Mouse (Mus musculus) right cerebral cortex, postnatal 4 days (tissue): ENCODE measurements around the gene Scamp3.

ENCODE experiments used
- DNase-seq: peaks from one replicate; pipeline ENCODE4 v3.0.0-alpha.2; 2022

The Scamp3 gene

DNA sequence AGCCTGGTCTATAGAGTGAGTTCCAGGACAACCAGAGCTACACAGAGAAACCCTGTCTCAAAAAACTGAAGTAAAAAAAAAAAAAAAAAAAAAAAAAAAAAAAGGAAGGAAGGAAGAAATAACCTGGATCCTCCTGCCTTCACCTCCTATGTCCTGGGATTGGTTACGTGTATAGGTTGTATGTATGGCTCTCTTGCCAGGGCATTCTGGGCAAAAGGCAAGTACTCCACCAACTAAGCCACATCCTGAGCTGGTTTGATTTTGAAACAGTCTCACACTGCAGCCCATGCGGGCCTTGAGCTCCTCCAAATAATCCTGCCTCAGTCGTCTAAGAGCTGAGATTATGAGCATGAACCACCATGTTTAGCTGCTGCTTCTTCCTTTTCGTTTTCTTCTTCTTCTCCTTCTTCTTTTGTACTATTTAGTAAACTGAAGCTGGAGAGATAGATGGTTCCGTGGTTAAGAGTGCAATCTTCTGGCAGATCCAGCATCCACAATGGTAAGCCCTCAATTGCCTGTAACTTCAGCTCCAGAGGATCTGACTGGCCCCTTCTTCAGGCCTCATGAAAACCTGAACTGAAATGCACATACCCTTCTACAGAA, 13.5 kb upstream of the Scamp3 start:
- no peak for DNase-seq

DNA sequence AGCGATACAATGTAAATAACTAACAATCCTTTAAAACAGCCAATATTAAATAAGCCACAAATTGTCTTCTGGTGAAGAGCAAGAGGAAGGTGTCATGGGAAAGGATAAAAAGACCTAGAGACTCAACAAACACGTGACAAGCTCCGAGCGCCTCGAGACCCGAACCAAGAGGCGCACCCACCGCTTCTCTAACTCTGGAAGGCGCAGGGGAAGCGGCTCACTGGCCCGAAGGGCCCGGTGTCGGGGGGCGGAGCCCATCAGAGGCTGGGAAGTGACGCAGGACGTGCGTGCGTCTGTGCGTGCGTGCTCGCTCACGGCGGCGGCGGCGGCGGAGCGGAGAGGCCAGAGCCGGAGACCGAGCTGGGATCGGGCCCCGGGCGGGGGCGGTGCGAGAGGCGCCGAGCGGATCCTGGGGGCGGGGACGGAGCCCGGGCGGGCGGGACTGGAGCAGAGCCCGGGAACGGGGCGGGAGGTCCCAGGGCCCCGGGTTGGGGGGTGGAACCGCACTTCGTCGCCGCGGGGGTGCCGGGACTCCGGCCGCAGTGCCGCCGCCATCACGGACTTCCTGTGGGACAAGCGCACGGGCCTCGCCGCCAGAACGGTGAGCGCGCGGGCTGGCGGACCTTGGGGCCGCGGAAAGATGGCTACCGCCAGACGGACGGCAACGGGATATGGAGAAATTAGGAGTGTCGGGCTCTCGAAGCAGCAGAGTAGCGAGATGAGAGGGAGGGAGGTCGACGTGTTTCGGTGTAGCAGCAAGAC, 12.6 kb upstream of the Scamp3 start, which contains the start of gene Clk2:
Clk2 (plus strand) TSS at position 290 of the 762 bp plus-strand sequence.
- peak; percentile 89 for DNase-seq

DNA sequence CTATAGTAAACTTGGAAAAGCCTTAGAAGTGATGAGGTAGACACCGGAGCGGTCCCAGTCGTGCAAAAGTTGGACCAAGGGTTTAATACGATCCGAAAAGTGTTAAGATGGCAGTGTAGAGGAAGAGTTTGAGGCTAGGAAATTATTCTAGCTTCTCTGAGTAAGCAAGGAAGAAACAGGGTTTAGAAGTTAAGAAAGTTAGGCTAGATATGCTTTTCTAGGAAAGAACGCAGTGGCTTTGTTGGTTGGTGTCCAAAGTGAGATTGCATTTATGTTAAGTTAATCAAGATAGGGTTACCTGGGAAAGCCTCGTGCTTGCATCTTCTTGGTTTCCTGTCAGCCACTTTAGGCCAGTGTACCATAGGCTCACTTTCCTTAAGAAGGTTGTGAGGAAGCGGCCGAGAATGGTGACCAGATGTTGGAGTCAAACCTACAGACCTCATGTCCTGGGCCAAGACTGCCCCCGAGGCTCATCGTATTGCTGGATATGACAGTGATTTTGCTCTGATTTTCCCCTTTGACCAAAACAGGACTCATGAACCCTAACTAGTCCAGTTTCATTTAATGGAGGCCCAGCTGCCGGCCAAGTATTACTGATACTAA, 11.9 kb upstream of the Scamp3 start:
- DNase-seq: no peak

DNA sequence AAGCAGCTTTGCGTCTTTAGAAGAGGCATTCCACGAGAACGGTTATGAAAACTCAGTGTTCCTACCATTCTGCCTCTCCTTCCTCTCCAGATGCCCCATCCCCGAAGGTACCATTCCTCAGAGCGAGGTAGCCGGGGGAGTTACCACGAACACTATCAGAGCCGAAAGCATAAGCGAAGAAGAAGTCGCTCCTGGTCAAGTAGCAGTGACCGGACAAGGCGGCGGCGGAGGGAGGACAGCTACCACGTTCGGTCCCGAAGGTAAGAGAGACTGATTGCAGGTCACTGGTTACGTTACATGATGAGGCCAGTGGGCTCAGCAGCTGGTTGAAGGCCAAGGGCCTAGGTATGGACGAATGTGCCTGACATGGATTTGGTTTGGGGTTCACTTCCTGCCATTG, 10.3 kb upstream of the Scamp3 start:
- no peak for DNase-seq

DNA sequence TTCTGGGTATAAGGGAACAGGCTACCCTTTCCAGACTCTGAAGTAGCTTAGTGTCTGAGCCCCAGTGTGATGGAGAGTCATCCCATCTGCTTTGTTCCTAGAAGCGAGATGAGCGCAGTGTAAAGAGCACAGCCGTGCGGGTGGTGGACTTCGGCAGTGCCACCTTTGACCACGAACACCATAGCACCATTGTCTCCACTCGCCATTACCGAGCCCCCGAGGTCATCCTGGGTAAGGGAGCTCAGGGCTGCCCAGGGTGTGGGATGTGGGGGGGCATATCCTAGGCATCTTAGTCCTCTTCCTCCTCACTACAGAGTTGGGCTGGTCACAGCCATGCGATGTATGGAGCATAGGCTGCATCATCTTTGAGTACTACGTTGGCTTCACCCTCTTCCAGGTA, 2.4 kb upstream of the Scamp3 start:
- DNase-seq: no peak

DNA sequence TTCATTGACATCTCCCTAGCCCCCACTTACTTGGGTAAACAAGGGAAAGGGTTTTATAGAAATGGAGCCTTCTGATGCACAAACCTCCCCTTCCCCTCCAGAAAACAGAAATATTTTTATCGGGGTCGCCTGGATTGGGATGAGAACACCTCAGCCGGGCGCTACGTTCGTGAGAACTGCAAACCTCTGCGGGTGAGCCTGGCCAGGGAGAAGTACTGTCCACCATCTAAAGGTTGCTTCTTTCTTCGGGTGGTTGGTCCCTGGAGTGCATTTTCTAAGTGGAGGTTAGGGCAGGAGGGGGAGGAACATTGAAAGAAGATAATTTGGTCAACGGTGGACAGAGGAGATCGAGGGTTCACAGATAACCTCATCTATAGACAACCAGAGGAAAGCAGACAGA, 1.7 kb upstream of the Scamp3 start:
- no peak for DNase-seq

DNA sequence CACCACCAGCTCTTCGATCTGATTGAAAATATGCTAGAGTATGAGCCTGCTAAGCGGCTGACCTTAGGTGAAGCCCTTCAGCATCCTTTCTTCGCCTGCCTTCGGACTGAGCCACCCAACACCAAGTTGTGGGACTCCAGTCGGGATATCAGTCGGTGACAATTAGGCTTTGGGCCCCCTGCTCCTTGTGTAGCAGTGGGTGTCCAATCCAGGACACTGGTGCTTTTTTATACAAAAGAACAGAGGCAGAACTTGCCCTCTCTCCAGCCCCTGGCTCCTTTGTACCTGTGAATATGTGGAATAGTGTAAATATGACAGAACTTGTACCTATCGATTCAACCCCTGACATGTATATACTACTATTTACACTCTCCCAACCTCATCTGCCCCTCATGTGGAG, 852 bp upstream of the Scamp3 start:
- no peak for DNase-seq

DNA sequence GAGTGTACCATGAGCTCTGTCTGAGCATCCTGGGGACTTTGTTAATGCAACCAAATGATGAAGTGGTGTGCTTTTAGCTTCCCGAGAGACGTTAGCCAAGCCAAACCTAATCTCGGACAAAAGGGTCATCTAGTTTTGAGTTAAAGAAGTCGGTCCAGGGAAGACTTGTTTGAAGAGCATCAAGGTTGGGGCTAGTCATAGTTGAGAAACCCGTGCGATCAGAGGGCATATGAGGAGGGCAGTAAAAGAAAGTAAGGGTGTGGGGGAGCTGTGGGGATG, 773 bp downstream of the Scamp3 start:
- DNase-seq: no peak

DNA sequence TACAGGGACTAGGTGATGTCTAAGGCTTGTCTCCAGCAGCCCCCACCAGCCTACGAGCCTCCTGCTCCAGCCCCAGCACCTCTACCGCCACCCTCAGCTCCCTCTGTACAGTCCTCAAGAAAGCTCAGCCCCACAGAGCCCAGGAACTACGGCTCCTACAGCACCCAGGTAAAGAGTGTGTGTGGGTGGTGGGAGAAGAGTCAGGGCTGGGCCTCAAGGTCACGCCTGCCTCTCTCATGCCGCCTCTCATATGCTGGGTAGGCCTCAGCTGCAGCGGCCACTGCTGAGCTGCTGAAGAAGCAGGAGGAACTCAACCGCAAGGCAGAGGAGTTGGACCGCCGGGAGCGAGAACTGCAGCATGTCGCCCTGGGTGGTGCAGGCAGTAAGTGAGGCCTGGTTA, 1.8 kb downstream of the Scamp3 start:
- no peak for DNase-seq

DNA sequence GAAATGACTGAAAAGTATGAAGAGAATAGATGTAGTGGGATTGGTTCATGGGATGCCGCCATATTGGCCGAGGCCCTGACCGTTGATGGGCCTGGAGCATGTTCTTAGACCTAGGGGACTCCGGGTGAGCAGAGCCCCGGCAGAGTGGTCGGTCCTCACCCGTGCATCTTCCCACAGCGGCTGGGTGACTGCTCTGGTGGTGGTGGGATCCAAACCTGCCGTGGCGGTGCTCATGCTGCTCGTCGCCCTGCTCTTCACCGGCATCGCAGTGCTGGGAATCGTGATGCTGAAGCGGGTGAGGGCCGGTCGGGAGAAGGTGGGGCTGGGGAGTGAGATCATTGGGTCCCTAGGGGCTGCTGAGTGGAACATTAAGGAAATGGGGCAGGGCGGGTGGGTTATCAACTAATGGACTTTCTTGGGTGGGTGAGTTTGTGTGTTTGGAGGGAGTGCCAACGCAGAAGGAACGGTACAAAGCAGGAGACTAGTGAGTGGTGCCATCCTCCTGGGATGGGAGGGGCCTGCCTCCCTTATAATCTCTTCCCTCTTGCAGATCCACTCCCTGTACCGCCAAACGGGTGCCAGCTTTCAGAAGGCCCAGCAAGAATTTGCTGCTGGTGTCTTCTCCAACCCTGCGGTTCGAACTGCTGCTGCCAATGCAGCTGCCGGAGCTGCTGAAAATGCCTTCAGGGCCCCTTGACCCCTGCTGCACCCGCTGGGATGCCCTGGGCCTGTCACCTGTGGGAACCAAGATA, 4.7 kb downstream of the Scamp3 start:
- DNase-seq: no peak

DNA sequence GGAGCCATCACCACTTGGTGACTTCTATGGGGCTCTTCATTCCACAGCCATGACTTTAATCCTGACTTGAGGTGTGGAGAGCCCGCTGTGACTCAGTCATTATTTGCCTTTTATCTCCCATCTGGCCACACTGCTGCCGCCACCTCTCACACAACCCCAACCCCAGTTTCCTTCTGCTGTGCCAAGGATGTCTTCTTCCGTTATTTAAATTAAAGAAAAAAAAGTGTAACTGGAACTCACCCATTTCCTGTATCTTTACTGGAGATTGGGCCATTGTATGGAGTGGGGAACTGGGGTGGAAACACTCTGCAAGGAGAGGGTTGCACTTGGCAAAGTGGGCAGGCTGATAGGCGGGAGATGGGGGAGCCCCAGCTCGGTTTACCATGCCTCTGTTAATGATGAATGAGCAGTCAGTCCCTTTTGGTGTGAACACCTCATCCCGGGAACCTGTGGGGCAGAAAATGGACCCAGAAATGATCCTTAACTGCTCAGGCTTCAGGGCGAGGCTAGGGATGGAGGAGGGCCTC, 5.3 kb downstream of the Scamp3 start:
- no peak for DNase-seq

DNA sequence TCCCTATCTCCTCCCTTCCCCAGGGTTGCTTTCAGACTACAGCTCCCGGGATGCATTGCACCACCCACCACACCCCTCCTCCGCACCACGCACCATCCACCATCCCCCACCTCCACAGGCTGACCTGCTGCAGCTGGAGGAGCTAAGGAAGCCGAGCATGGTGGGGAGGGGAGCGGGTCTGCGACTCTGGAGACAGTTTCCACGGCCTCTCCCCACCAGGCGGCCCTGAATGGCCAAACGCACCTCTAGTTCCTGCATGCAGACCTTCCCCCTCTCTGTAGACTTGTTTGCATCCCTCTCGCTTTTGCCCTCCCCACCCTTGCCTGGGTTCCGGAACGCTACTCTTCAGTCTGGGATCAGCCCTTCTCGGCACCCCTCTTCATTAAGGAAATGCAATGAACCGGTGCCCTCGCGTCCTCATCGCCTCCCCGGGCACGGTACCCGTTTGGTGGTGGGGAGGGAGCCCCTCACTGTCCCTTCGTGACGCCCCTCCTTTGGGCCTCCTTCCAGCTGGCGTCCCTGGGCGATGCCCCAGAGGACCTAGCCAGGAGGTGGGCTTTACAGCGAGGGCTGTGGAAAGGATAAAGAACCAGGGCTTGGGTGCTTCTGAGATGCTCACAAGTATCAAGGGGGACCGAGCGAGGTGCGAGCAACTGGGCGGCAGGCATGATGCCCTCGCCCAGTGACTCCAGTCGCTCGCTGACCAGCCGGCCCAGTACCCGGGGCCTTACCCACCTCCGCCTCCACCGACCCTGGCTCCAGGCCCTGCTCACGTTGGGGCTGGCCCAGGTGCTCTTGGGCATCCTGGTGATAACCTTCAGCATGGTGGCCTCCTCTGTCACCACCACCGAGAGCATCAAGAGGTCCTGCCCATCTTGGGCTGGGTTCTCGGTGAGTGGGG, 6.0 kb downstream of the Scamp3 start, which contains the start of gene Fam189b:
Fam189b (plus strand) TSS at position 86 of the 901 bp plus-strand sequence.
- DNase-seq: peak; percentile 85

DNA sequence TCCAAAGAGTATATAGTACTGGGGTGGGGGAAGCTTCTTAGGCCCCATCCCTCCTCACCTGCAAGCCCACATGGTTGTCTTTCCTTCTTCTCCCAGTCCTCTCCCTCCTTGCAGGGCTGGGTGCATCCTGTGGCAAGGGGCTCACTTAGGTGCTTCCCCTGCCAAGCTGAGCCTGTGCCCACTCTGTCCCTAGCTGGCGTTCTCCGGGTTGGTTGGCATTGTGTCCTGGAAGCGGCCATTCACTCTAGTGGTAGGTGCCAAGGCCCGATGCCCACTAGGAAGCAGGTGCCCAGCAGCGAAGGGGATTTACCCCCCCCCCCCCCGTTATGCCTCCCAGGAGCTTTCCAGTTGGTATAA, 6.7 kb downstream of the Scamp3 start:
- DNase-seq: peak; percentile 55

DNA sequence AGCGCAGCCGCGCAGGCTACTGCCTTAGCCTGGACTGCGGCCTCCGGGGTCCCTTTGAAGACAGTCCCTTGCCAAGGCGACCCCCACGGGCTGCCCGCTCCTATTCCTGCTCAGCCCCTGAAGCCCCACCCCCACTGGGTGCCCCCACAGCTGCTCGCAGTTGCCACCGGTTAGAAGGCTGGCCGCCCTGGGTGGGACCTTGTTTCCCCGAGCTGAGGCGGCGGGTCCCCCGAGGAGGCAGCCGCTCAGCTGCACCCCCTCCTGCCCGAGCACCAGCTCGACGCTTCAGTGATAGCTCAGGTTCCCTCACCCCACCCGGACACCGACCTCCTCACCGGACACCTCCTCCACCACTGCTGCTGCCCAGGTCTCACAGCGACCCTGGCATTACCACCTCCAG, 9.9 kb downstream of the Scamp3 start:
- DNase-seq: no peak

DNA sequence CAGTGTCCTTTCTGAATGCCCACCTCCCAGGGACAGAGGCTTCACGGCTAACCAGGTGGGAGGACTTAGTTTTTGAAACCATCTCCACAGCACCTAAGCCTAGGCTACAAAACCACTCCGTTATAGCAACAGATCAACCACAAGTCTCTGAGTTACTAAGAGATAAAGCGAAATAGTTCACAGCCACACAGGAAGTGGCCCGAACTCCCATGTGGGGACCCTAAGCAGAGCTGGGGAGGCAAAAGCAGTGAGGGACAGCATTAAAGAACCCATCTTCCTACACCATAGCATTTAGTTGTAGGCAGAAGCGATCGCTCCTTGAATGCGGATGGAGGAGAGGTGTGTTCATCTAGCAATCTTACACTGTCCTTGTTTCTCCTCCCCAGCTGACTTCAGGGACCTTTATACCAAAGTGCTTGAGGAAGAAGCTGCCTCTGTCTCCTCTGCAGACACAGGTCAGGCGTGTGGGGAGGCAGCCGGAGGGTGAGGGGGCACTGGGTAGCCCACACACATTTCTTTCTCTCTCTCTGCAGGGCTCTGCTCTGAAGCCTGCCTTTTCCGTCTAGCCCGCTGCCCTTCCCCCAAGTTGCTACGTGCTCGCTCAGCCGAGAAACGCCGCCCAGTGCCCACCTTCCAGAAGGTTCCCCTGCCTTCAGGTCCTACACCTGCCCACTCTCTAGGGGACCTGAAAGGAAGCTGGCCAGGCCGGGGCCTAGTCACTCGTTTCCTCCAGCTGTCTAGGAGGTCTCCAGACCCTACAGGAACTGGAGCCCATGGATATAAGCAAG, 10.6 kb downstream of the Scamp3 start:
- no peak for DNase-seq

DNA sequence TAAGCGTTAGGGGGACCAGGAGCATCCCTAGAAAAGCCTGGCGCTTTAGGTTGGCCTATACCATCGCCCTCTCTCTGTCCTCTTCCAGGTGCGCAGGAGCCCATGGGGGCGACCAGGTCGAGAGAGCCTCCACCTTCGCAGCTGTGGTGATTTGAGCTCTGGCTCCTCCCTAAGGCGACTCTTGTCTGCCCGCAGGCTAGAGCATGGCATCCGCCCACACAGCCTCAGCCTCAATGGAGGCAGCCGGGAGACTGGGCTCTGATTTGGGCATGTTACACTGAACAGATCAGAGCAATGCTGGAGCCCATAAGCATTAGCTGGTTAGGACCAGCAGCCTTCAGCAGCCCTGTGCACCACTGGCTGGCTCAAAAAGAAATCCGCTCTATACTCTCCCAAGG, 11.2 kb downstream of the Scamp3 start:
- no peak for DNase-seq

DNA sequence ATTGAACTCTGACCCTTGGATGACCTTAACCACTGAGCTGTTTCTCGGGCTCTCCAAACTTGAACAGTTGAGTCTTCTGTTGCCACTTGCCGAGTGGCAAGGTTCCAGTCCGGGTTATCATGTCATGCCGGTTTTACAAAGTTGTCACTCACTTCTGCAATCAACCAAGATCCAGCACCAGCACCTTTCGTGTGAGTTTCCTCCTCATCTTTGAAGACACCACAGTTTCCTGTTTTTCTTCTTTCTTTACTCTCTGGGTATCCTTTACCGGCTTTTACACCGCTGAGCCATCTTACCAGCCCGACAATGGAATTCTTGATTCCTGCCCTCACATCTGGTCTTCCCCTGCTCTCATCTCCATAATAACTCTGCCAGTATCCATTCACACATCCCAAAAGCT, 13.2 kb downstream of the Scamp3 start:
- no peak for DNase-seq

DNA sequence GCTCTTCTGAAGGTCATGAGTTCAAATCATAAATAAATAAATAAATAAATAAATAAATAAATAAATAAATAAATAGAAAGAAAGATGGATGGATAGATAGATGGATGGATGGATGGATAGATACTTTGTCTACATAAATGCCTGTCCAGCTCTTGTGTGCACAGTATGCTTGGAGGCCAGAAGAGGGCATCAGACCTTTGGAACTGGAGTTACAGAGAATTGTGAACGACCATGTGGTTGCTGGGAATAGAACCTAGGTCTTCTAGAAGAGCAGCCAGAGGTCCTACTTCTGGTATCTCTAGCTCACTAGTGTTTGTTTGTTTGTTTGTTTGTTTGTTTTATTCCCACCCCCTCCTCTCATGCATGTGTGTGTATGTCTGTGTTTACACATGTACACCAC, 16.1 kb downstream of the Scamp3 start:
- no peak for DNase-seq

DNA sequence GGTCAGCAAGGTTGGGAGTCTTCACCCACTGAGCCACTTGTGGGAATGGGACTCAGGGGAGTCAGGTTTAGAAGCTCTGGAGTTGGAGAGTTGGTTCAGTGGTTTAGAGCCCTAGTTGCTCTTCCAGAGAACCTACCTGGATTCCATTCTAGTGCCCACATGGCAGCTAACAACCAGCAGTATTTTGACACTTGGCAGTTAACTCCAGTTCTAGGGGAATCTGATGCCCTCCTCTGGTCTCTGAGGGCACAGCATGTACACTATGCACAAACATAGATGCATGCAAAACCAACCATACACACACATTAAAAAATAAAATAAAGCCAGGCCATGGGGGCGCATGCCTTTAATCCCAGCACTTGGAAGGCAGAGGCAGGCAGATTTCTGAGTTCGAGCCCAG, 16.6 kb downstream of the Scamp3 start:
- DNase-seq: no peak

DNA sequence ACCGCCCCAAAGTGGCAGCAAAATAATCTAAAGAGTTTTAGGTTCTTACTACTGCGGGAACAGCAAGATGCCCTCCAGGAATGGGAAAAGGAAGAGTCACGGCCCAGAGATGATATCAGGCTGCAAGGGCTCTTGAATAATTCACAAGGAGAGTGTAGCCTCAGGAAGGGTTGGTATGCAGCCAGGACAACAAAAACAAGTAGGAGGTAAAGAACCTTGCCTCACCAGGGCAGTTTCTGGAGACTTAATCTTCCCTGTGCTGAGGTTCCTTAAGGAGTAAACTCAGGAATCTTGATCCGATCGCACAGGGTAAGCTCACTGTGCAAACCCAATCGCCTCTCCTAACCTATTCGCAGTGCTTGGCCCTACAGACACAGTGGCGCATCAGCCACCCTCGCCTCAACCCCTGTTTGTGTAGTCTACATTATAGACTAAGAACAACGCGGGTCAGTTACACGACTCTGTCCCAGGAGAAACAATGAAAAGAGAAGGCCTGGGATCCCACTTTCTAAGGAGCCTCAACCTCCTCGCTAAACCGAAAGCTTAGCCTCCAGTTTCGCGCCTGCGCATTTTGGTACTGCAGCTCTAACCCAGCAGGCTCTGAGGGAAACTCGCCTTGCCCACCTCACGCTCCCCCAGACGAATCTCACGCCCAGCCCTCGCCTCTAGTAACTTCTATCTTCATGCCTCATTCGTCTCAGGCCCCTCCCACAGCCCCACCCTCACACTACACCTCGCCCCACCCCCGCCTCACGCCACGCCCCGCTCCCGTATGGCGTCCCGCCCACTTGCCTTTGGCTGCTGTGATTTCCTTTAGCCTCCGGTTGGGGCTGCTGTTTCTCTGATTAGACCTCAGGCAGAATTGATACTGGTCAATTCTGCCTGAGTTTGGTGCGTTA, 19.0 kb downstream of the Scamp3 start:
- peak; percentile 86 for DNase-seq

DNA sequence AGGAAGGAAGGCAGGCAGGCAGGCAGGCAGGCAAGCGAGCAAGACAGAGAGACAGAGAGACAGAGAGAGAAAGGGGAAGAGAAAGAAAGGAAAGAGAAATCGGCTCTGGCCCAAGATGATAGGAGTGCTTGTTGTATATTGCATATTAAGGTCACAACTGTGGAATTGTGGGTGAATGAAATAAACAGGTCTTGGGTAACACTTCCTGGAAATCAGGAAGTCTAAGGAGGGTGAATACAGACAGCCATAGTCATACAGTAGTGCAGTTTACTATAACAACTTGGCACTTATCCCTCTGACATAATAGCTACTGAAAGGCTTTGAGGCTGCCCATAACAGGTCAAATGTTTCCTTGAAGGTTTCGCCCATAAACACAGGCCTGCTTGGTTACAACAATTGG, 22.6 kb downstream of the Scamp3 start:
- no peak for DNase-seq
